Mouse (Mus musculus) heart, adult 2 months (tissue): ENCODE data around the gene Brip1.

Experiments
- CTCF ChIP-seq: fragments of 200-600 bp; IDR thresholded peaks from 2 replicates; pipeline ENCODE4 v1.8.1; 2022; ENCODE audit warnings: antibody characterized with exemption, mild to moderate bottlenecking, moderate library complexity
- EP300 ChIP-seq: fragments of 200-500 bp; IDR thresholded peaks from 2 replicates; pipeline ENCODE4 v1.6.1; 2011; ENCODE audit warnings: low read depth, low read length, control low read depth; ENCODE audit not compliant: insufficient read depth
- POLR2A ChIP-seq: fragments of 200-500 bp; IDR thresholded peaks from 2 replicates; pipeline ENCODE4 v1.6.1; 2011; ENCODE audit warnings: mild to moderate bottlenecking, low read depth, low read length, control low read depth; ENCODE audit not compliant: insufficient read depth

- TF ChIP-seq POLR2A = no peak
- no peak for TF ChIP-seq CTCF
- no peak for TF ChIP-seq EP300
Measured at GRCm38 (mm10) chr11:86115955-86116354, 85.0 kb downstream of the Brip1 start.
